Mouse (Mus musculus): Measurements from ENCODE around the gene Plxna2.

The Plxna2 gene

GRCm38 (mm10) chr1:194617918-194618317 lies at the start of gene Plxna2:
TSS of gene Plxna2 (plus strand) at chr1:194618218.
- DNase-seq, result no peak

DNA sequence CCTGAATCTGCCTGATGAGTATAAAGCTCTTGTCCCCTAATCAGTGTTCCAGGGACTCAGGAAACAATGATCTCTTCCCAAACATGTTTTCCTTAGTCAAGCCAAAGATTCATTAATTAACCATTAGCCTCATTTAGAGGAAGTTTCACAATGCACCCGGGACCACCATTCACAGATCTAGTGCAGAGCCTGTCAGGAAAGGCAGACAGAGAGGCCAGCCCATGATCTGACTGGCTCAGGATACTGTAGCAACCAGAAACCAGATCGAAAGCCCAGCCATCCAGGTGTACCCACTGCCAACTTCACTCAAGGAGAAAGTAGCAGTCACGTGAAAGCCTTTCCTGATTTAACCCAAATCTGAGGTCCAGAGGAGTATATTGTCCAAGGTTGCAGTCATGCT lies 44.1 kb upstream of the Plxna2 start:
- DNase-seq, result no peak

GRCm38 (mm10) chr1:194578270-194578669 lies 39.7 kb upstream of the Plxna2 start:
- DNase-seq, result peak; percentile 94

DNA sequence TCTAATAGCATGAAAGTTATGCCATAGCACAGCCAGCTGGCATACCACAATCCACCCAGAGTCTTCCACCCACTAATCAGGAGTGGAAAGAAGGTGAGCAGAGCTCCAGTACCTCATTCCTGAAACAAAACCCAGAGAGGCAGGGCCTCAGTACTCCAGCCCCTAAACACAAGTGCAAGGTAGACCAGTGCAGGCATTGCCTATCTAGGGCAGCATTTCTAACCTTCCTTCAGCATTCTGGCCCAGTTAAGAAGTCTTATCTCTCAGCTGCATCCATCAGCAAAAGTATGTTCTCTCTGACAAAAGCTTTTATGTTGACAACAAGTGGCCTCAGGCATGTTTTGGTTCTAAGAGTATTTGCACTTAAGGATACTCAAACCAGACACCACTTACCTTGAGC lies 37.5 kb upstream of the Plxna2 start:
- DNase-seq, result no peak

DNA sequence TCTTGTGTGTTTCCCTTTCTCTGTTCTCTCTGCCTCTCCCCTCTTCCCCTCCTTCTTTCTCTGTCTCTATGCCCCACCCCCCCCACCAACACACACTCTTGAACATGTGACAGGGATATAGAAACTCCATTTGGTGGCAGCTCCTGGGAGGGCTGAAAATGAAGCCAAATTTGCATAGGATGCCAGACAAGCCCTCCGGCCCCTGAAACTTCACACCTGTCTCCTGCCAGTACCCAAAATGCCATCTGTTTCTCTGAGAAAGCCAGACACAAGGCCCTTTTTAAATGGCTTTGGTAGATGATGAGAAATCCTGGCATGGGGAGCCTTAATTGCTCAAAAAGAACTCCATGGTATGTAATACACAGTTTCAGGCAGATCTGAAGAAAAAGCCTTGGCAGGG lies 31.3 kb upstream of the Plxna2 start:
- peak; percentile 75 to 81 for DNase-seq

GRCm38 (mm10) chr1:194587532-194587931 lies 30.5 kb upstream of the Plxna2 start:
- peak; percentile 48 to 68 for DNase-seq

- DNase-seq, result peak; percentile 18 to 20
Measured at GRCm38 (mm10) chr1:194587956-194588668, 29.9 kb upstream of the Plxna2 start.

- peak; percentile 83 to 88 for DNase-seq
Measured at GRCm38 (mm10) chr1:194588711-194589451, 29.1 kb upstream of the Plxna2 start.

DNA sequence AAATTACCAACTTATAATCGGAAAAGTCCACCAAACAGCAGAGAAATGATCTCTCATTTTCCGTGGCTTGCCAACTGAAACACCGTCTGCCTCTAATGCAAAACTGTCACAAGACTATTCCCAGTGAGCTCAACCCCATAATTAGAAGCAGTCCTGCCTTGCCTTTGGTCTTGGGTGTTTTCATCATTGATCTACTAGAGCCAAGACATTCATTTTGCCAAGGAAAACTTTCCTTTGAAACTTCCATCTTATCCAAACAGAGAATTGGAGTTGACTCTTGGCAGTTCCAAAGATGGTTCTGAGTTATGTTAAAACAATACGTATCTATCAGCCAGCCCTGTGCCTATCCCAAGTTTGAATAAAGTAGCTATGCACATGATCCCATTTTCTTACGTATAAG lies 24.9 kb upstream of the Plxna2 start:
- DNase-seq, result no peak

DNA sequence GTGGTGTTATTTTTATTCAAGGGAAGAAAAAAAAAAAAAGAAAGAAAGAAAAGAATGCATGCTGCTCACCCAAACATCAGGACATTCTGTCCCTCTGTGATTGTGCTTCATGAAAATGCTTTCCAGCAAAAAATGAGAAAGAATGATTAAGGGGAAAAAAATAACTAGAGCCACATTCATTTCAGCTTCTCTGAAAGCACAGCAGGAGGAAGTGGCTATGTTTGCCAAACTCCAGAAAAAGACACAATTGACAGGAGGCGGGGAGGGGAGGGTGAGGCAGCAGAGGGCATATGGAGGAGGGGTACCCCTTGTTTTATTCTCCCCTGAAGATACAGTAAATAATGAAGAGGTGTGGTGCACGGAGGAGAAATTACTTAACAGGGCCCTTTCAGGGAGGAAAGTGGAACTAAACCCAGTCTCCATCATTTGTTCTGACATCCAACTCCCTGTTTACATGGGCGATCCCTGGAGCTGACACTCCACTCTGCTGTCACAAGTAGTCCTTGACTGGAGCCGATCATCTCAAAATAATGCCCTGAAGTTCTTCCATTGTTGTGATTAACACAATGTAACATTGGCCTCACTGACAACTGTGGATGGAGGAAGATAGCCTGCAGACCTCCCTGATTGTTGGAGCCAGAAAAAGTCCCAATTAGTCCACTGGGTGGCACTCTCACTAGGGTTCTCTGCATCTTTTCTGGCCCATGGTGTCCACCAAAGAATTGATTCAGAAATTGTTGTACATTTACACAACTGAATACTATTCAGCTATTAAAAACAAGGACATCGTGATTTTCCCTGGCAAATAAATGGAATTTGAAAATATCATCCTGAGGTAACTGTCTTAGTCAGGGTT lies 10.4 kb upstream of the Plxna2 start:
- DNase-seq, result peak in 1 of 2 experiments; percentile 50

GRCm38 (mm10) chr1:194610516-194610915 lies 7.5 kb upstream of the Plxna2 start:
- no peak for DNase-seq

DNA sequence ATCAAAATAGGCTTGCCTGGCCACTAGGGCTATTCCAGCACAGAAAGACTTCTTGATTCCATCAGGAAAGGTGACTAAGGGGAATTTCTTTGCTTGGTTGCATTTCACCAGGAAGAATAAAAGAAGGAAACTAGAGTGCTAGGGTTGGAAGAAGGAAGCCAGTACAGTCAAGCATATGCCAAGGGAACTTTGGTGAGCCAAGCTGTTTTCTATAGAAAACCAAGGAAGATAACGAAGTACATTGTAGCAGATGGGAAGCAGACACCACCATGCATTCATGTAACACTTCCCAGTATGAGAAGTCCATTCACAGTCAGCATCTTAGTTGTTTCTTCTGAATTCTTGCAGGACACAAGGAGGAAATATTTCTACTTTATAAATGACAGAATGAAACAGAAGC lies 5.4 kb upstream of the Plxna2 start:
- no peak for DNase-seq

- peak; percentile 64 to 71 for DNase-seq
Measured at GRCm38 (mm10) chr1:194613271-194613834, 4.7 kb upstream of the Plxna2 start.

DNA sequence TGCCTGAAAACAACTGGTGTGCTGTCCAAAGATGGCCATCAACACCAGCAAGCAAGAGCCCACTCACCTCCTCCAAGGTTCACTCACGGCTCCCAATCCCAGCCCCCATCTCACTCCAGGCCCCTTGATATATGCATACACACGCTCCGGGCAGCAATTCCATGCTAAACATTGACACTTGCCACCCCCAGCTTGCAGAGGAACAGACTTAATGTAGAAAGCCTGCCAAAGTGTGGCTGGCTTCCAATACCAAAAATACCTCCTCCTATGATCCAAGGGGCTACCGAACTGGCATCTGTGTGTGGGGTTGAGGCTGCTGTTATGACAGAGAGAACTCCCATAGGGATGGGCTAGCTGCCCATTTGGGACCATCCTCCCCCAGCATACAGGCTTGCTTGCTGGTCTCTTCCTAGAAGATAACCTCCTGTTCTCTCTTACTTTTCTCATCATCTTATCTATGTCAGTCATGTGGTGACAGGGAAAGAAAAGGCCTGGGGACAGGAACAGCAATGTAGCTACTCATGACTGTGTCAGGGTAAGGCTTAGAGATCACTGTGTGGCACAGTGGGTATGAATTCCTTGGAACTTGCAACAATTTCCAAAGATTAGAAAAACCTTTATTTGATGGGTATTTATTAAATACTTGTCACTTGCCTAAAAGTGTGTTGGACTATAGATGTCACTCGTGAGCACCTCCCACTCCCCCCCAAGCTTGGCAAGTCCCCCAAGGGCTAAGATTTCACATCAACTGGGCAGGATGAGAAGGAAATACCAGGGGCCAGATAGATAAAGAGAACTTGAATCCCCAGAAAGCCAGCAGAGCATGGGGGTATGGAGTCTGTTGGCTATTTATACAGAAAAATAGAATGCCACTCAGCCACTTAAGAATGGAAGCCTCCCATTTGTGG lies 3.8 kb upstream of the Plxna2 start:
- DNase-seq, result peak in 1 of 2 experiments; percentile 32

DNA sequence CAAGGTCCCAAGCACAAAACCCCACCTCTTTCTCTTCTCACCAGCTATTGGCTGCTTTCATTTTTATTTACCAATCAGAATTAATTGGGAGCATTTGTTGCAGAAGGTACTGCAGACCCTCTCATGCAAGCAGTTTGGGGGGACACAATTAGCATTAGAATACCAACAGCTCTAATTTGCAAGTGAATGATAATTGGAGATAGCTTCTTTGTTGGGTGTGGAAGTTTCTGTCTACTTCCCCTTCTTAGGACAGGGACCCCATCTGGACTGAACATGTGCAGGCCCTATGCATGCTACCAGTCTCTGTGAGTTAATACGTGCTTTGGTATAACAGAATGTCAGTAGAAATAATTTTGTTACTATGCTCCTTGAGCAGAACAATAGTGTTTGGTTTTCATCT lies 1.9 kb upstream of the Plxna2 start:
- no peak for DNase-seq

DNA sequence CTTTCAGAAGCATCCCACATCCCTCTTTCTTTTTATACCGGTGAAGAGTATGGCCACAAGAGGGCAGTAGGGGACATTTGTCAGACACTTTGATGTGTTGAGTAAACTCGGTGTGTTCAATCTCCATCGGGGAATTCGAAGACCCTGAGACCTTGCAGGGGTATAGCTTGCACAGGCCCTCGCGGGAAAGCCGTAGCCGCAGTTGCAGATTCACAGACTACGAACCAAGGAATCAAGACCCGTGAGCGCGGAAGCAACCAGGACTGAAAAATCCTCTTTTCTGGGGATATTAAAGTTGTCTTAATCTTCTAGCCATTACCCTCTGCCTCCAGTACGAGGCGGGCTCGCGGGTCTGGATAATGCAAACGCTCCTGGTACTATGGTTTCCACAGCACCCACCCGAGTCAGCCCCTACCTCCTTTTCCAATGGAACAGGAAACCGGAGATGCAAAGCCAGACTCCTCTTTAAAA lies 858 bp downstream of the Plxna2 start:
- DNase-seq, result peak; percentile 83 to 91

DNA sequence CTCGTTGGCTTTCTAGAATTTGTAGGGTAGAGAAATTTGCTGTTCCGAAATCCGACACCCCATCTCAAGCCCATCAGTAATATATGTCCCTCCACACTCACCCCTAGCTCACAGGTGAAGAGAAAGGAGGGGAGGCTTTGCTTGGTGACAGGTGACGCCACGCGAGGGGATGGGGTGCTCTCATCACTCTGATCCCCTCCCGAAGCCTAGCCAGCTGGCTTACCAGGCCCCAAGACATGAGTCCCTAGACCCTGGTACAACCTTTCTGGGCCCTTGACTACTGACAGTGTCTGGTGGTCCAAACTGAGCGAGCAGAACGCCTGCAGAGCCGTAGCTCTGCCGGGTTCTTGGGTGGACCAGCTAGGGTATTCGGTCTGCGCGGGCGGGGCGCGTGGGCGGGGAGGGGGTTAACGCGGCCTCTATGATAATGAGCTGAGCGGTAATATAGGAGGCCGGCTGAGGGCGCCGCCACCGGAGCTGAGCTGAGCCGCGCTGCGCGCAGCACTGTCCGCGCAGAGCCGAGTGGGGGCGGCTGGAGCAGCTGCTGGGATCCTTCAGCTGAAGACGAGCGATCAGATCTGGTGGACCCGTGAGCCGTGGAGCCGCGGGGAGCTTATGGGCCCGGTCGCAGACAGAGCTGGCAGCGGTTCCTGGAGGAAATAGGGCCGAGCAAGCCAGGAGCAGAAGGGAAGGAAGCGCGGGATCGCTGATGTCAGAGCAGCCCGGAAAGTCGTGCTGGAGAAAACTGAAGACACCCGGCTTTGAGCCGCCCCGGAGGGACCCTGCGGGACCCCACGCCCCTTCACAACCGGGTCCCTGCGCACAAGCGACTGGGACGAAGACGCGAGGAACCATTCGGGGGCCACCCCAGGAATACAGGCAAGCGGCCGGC lies 1.6 kb downstream of the Plxna2 start:
- DNase-seq, result peak; percentile 95 to 96

- DNase-seq, result peak; percentile 75 to 77
Measured at GRCm38 (mm10) chr1:194620245-194620991, 2.4 kb downstream of the Plxna2 start.

GRCm38 (mm10) chr1:194622174-194622573 lies 4.2 kb downstream of the Plxna2 start:
- DNase-seq, result no peak

DNA sequence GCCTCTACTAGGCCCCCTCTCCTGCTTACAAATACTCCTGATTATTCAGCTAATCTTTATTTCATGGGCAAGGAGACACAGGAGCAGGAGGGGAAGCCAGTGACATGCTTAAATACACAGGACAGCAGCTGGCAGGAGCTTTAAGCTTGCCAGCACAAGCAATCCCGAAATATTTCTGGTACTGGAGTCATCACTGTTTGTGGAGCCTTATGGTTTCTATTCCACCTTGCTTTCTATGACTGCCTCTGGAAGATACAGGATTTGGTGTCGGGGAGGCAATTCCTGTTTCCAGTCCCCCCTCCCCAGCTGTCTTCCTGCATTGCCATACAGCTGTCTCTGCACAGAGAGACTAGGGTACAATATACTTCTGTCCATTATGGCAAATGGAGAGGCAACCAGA lies 4.7 kb downstream of the Plxna2 start:
- no peak for DNase-seq

Data from cerebellum, postnatal 25 days (tissue).